In genomic region chr4:135124732-135125131, GRCm38 (mm10) we compare ENCODE assay signal across 23 mouse cellular contexts. TPM values are rescaled to one million over a fixed set of nuclear protein-coding genes. Genes with fewer than 3 reads are reported as not detected.
DNase-seq lines count a peak whose midpoint lies in the region; ATAC-seq and TF ChIP-seq lines count a peak whose summit lies in the region.
"Had no signal": no experiment of that assay in that cellular context is flagged by ENCODE, and none has a peak within 500 bp of the region (broad histone marks: within the 10 kb centered on the region; RNA-seq: fewer than 3 reads in every experiment).

No protein-coding gene starts in this region.

- no peak for DNase-seq in forebrain, embryonic 10.5 days (ENCODE audit: extremely low spot score, low spot score)
- DNase-seq in forebrain, embryonic 14.5 days (ENCODE audit: low spot score) = no peak
- no peak for DNase-seq in limb, embryonic 10.5 days (ENCODE audit: low spot score)
- no peak for DNase-seq in CH12.LX (ENCODE audit: extremely low read depth)
- DNase-seq in natural killer cell, adult 2 months (ENCODE audit: low spot score in 2 of 2) = peak; percentile 44 to 56
- DNase-seq in layer of hippocampus, postnatal 14 days (ENCODE audit: low spot score in 2 of 2) = no peak
- DNase-seq: adrenal gland, adult 2 months; adrenal gland, postnatal 10 days; adrenal gland, postnatal 36 days; B cell, adult 2 months; cerebellum, adult 11-12 months; cerebellum, adult 2 months; cerebellum, adult 9-10 months; cerebellum, postnatal 10 days; cerebellum, postnatal 25 days; forebrain, postnatal 0 days had no signal

- in situ Hi-C loops in CH12.LX (cut with MboI; ENCODE audit: low pct_ligation_motif_present, low pct_unique_long_range_greater_than_20kb, low sequenced_read_pairs) = loop anchor here (5.0 kb wide), 1 partner anchor 52 kb away; no protein-coding TSS in a partner anchor

- no peak for ATAC-seq in forebrain, embryonic 14.5 days
- ATAC-seq in limb, embryonic 15.5 days (ENCODE audit: insufficient number of reproducible peaks, low FRiP score, low TSS enrichment, low read depth) = 0 out of 2 replicates have a peak, but pooled peaks have one; percentile 18
- ATAC-seq: CD4-positive, CD25-positive, alpha-beta regulatory T cell, adult 4 months; forebrain, embryonic 15.5 days; forebrain, postnatal 0 days had no signal

- H3K36me3 ChIP-seq in forebrain, embryonic 10.5 days (replicated peaks) = no peaks in the 10 kb centered on the region
- H3K36me3 ChIP-seq in forebrain, embryonic 14.5 days (ENCODE audit: control insufficient read depth, insufficient read depth, low read length) = no peaks in the 10 kb centered on the region
- no peaks in the 10 kb centered on the region for H3K36me3 ChIP-seq in limb, embryonic 15.5 days
- H3K36me3 ChIP-seq in limb, embryonic 10.5 days = no peaks in the 10 kb centered on the region
- H3K36me3 ChIP-seq in CH12.LX (replicated peaks in 1 of 2; ENCODE audit: control insufficient read depth in 1 of 2, insufficient read depth in 1 of 2, low read length in 1 of 2) = peaks cover 2 to 37% of the 10 kb centered on the region in 2 experiments
- H3K36me3 ChIP-seq: embryonic facial prominence, embryonic 10.5 days; embryonic facial prominence, embryonic 12.5 days; forebrain, embryonic 12.5 days; forebrain, embryonic 15.5 days had no signal

- H3K4me3 ChIP-seq in forebrain, embryonic 10.5 days = no peak overlapping the region
- H3K4me3 ChIP-seq in forebrain, embryonic 14.5 days (ENCODE audit: low read depth, low read length) = no peak overlapping the region
- no peak overlapping the region for H3K4me3 ChIP-seq in limb, embryonic 15.5 days
- no peak overlapping the region for H3K4me3 ChIP-seq in limb, embryonic 10.5 days
- no peak overlapping the region for H3K4me3 ChIP-seq in CH12.LX (replicated peaks in 1 of 3; ENCODE audit: low read depth in 2 of 3, low read length in 2 of 3, poor library complexity in 1 of 3)
- H3K4me3 ChIP-seq: embryonic facial prominence, embryonic 10.5 days; embryonic facial prominence, embryonic 12.5 days; forebrain, embryonic 12.5 days; forebrain, embryonic 15.5 days had no signal

- peak in 1 of 2 experiments; percentile 55; a peak in 2 of 4 replicates for TF ChIP-seq CTCF in CH12.LX (conservative IDR thresholded peaks at IDR 0.05 in 1 of 2, IDR thresholded peaks at IDR 0.05 in 1 of 2; ENCODE audit: low read depth in 2 of 2, low read length in 2 of 2)

- H3K79me2 ChIP-seq in CH12.LX (replicated peaks; ENCODE audit: control insufficient read depth, extremely low read depth, insufficient read depth, poor library complexity, severe bottlenecking) = peaks cover 18% of the 10 kb centered on the region

- H3K27me3 ChIP-seq in forebrain, embryonic 10.5 days (ENCODE audit: poor library complexity, severe bottlenecking) = peaks cover 38% of the 10 kb centered on the region
- 0 out of 2 replicates have a peak, but pooled peaks cover 3% of the 10 kb centered on the region for H3K27me3 ChIP-seq in forebrain, embryonic 14.5 days (replicated peaks; ENCODE audit: control insufficient read depth, insufficient read depth, low read length)
- peaks cover 24% of the 10 kb centered on the region for H3K27me3 ChIP-seq in limb, embryonic 15.5 days
- H3K27me3 ChIP-seq in limb, embryonic 10.5 days (ENCODE audit: low read depth, poor library complexity, severe bottlenecking) = peaks cover 39% of the 10 kb centered on the region
- H3K27me3 ChIP-seq in CH12.LX (replicated peaks) = no peaks in the 10 kb centered on the region

- WGBS in forebrain, embryonic 10.5 days = 94% methylated on average over 6 of the region's 6 CpGs
- WGBS in forebrain, embryonic 14.5 days = 88% methylated on average over 6 of the region's 6 CpGs
- WGBS in limb, embryonic 15.5 days = 86% methylated on average over 6 of the region's 6 CpGs
- WGBS in limb, embryonic 10.5 days = 87% methylated on average over 6 of the region's 6 CpGs

- dilution Hi-C loops in CH12.LX (cut with MboI; ENCODE audit: extremely low pct_ligation_motif_present, extremely low pct_unique_long_range_greater_than_20kb, low sequenced_read_pairs) = no loop called here

- no peak overlapping the region for H3K9ac ChIP-seq in forebrain, embryonic 14.5 days (ENCODE audit: low read length)
- H3K9ac ChIP-seq in limb, embryonic 15.5 days = no peak overlapping the region
- no peak overlapping the region for H3K9ac ChIP-seq in CH12.LX (ENCODE audit: insufficient read depth, low read depth)
- H3K9ac ChIP-seq: embryonic facial prominence, embryonic 12.5 days; forebrain, embryonic 12.5 days; forebrain, embryonic 15.5 days; forebrain, postnatal 0 days had no signal

- no peaks in the 10 kb centered on the region for H3K9me3 ChIP-seq in forebrain, embryonic 10.5 days
- no peaks in the 10 kb centered on the region for H3K9me3 ChIP-seq in forebrain, embryonic 14.5 days (replicated peaks; ENCODE audit: control insufficient read depth, low read length)
- H3K9me3 ChIP-seq in limb, embryonic 15.5 days = no peaks in the 10 kb centered on the region
- no peaks in the 10 kb centered on the region for H3K9me3 ChIP-seq in limb, embryonic 10.5 days (replicated peaks)
- H3K9me3 ChIP-seq in CH12.LX (replicated peaks; ENCODE audit: low read length) = no peaks in the 10 kb centered on the region
- H3K9me3 ChIP-seq: embryonic facial prominence, embryonic 10.5 days; embryonic facial prominence, embryonic 12.5 days; forebrain, embryonic 12.5 days; forebrain, embryonic 15.5 days had no signal

- no peak for TF ChIP-seq EP300 in CH12.LX (IDR thresholded peaks at IDR 0.05; ENCODE audit: low read length)

- peaks cover 23% of the 10 kb centered on the region for H3K4me1 ChIP-seq in forebrain, embryonic 10.5 days
- H3K4me1 ChIP-seq in forebrain, embryonic 14.5 days (ENCODE audit: control insufficient read depth, insufficient read depth, low read length) = peaks cover 2% of the 10 kb centered on the region; the same call in 1 of the 2 replicates
- peaks cover 23% of the 10 kb centered on the region for H3K4me1 ChIP-seq in limb, embryonic 15.5 days
- H3K4me1 ChIP-seq in limb, embryonic 10.5 days = peaks cover 24% of the 10 kb centered on the region
- peaks cover 28 to 80% of the 10 kb centered on the region in 2 experiments for H3K4me1 ChIP-seq in CH12.LX (ENCODE audit: control insufficient read depth in 1 of 2, insufficient read depth in 2 of 2)

- H3K4me2 ChIP-seq in forebrain, embryonic 14.5 days (ENCODE audit: low read length) = no peak overlapping the region
- no peak overlapping the region for H3K4me2 ChIP-seq in limb, embryonic 15.5 days
- no peak overlapping the region for H3K4me2 ChIP-seq in CH12.LX (ENCODE audit: insufficient read depth, low read depth, poor library complexity, severe bottlenecking)
- H3K4me2 ChIP-seq: embryonic facial prominence, embryonic 12.5 days; forebrain, embryonic 12.5 days; forebrain, embryonic 15.5 days had no signal

- H3K27ac ChIP-seq in forebrain, embryonic 10.5 days = 0 out of 2 replicates have a peak overlapping the region, but pooled peaks have one; percentile 13
- H3K27ac ChIP-seq in forebrain, embryonic 14.5 days (ENCODE audit: low read depth, low read length) = no peak overlapping the region
- H3K27ac ChIP-seq in limb, embryonic 15.5 days = no peak overlapping the region
- H3K27ac ChIP-seq in limb, embryonic 10.5 days = no peak overlapping the region
- no peak overlapping the region; the same call in 1 of the 2 replicates for H3K27ac ChIP-seq in CH12.LX (ENCODE audit: insufficient read depth, low read depth)
- H3K27ac ChIP-seq: embryonic facial prominence, embryonic 10.5 days; embryonic facial prominence, embryonic 12.5 days; forebrain, embryonic 12.5 days; forebrain, embryonic 15.5 days had no signal

- no peak for TF ChIP-seq POLR2A in CH12.LX (IDR thresholded peaks at IDR 0.05; ENCODE audit: low read depth, low read length)

- peak; percentile 22 for TF ChIP-seq RAD21 in CH12.LX (IDR thresholded peaks at IDR 0.05; ENCODE audit: low read depth, low read length)

TF ChIP-seq in CH12.LX, 34 proteins besides CTCF, POLR2A, EP300 and RAD21:
- TF ChIP-seq TCF12 (IDR thresholded peaks at IDR 0.05; ENCODE audit: low read depth, low read length) (peak; percentile 10; the same call in 1 of the 2 replicates), NRF1 (IDR thresholded peaks at IDR 0.05; ENCODE audit: low read depth, low read length) (no peak), ZNF384 (IDR thresholded peaks at IDR 0.05; ENCODE audit: low read depth, low read length) (no peak), SMC3 (IDR thresholded peaks at IDR 0.05; ENCODE audit: low read depth, low read length) (peak; percentile 50), CHD1 (IDR thresholded peaks at IDR 0.05; ENCODE audit: low read depth, low read length) (no peak), MXI1 (IDR thresholded peaks at IDR 0.05; ENCODE audit: low read depth, low read length) (0 out of 2 replicates have a peak, but pooled peaks have one; percentile 36), ELF1 (IDR thresholded peaks at IDR 0.05; ENCODE audit: low read depth, low read length) (no peak), UBTF (IDR thresholded peaks at IDR 0.05; ENCODE audit: low read depth, low read length) (0 out of 2 replicates have a peak, but pooled peaks have one; percentile 24), MEF2A (IDR thresholded peaks at IDR 0.05; ENCODE audit: borderline replicate concordance, low read depth, low read length) (0 out of 2 replicates have a peak, but pooled peaks have one; percentile 13), USF1 (IDR thresholded peaks at IDR 0.05; ENCODE audit: low read depth, low read length) (0 out of 2 replicates have a peak, but pooled peaks have one; percentile 6), CHD2 (IDR thresholded peaks at IDR 0.05; ENCODE audit: low read length) (no peak)

RNA-seq across cellular contexts. Expression of gene Runx3, which starts 4.3 kb away (rescaled TPM):
- polyA plus RNA-seq in forebrain, embryonic 10.5 days (2016; fragmentation: Nextera tagmentation; extraction: Ambion mirVana) = 0.04 TPM in 1 of 2 replicates, not detected in the other
- polyA plus RNA-seq in forebrain, embryonic 14.5 days (2014; fragmentation: Nextera tagmentation; extraction: Ambion mirVana) = not detected in 2 replicates
- polyA plus RNA-seq in limb, embryonic 15.5 days (2015; fragmentation: Nextera tagmentation; extraction: Ambion mirVana) = 4.4 and 4.6 TPM in 2 replicates
- 0.05 and 0.08 TPM in 2 replicates for polyA plus RNA-seq in limb, embryonic 10.5 days (2016; fragmentation: Nextera tagmentation; extraction: Ambion mirVana)
- total RNA-seq in CH12.LX (2012; rRNA removed) (13.7 and 19.7 TPM in 2 replicates), CH12.LX (2014; rRNA removed) (2.4 and 5.0 TPM in 2 replicates)
- polyA plus RNA-seq in CH12.LX (2012; ENCODE audit: insufficient read length, low read depth) = 48.0 and 61.1 TPM in 2 replicates
- total RNA-seq in layer of hippocampus, postnatal 14 days (2021) = not detected
- total RNA-seq: forebrain, postnatal 0 days had no signal
- polyA plus RNA-seq: cerebellum, adult 2 months; cortical plate, adult 2 months; forebrain, embryonic 15.5 days; forebrain, postnatal 0 days had no signal

Comparison
In these comparisons a context has a peak if more than half of its experiments do, and no peak if none do; other contexts are left out.
1. DNase-seq: peak in natural killer cell, adult 2 months (2 of 2); none in forebrain, embryonic 10.5 days (single experiment), forebrain, embryonic 14.5 days (single experiment), limb, embryonic 10.5 days (single experiment), CH12.LX (single experiment) and layer of hippocampus, postnatal 14 days (0 of 2).